Mouse (Mus musculus) bone marrow macrophage, adult 2 months (primary cell): Measurements from ENCODE around the gene Pmfbp1. TPM values are rescaled to one million over a fixed set of nuclear protein-coding genes. Genes with fewer than 3 reads are reported as not detected.

Source experiments
- H3K27ac ChIP-seq: 2 replicates; pipeline ENCODE4 v1.5.1; 2012; ENCODE audit warnings: low read depth, low read length; ENCODE audit not compliant: insufficient read depth
- H3K4me1 ChIP-seq: 2 replicates; pipeline ENCODE4 v1.6.1; 2012; ENCODE audit warnings: low read length; ENCODE audit not compliant: control insufficient read depth, insufficient read depth
- H3K4me3 ChIP-seq: 2 replicates; pipeline ENCODE4 v1.5.1; 2012; ENCODE audit warnings: mild to moderate bottlenecking, low read length, moderate library complexity; ENCODE audit not compliant: insufficient read depth
- CTCF ChIP-seq: IDR thresholded peaks from 2 replicates; pipeline ENCODE4 v1.5.1; 2012; ENCODE audit warnings: low read depth, mild to moderate bottlenecking, low read length, moderate library complexity
- POLR2A ChIP-seq: IDR thresholded peaks from 2 replicates; pipeline ENCODE4 v1.6.1; 2012; ENCODE audit warnings: mild to moderate bottlenecking, low read depth, low read length, borderline replicate concordance
- polyA plus RNA-seq: library from polyadenylated mRNA; stranded (reverse); fragments of >200 nt; gene quantifications from 2 replicates; pipeline ENCODE4 v1.2.4, GENCODE M21; 2012; ENCODE audit not compliant: missing spikeins, insufficient read depth, insufficient read length

Gene Pmfbp1
- polyA plus RNA-seq, 1 experiment, result not detected

- TF ChIP-seq POLR2A (no peak), CTCF (no peak)
- Histone ChIP-seq H3K27ac (no peak overlapping the region), H3K4me1 (peaks cover 17% of the 10 kb centered on the region), H3K4me3 (no peak overlapping the region)
Observed at GRCm38 (mm10) chr8:109586972-109587504, 93.2 kb downstream of the Pmfbp1 start.

GRCm38 (mm10) chr8:109590901-109591300 lies 97.1 kb downstream of the Pmfbp1 start:
- TF ChIP-seq CTCF, result no peak
- TF ChIP-seq POLR2A, result no peak
- Histone ChIP-seq H3K27ac (no peak overlapping the region), H3K4me1 (peaks cover 2% of the 10 kb centered on the region), H3K4me3 (no peak overlapping the region)

- Histone ChIP-seq H3K4me3 (no peak overlapping the region), H3K27ac (no peak overlapping the region), H3K4me1 (no peaks in the 10 kb centered on the region; the same call in 1 of the 2 replicates)
- TF ChIP-seq POLR2A (no peak), CTCF (no peak)
Observed at GRCm38 (mm10) chr8:109591367-109591766, 97.5 kb downstream of the Pmfbp1 start.

GRCm38 (mm10) chr8:109592164-109592563 lies 98.3 kb downstream of the Pmfbp1 start:
- H3K27ac ChIP-seq, result no peak overlapping the region
- no peak for TF ChIP-seq CTCF
- no peak for TF ChIP-seq POLR2A
- no peaks in the 10 kb centered on the region for H3K4me1 ChIP-seq
- H3K4me3 ChIP-seq, result no peak overlapping the region

Other genes with a start within 250 kb of the Pmfbp1 start
- 29.8 and 32.9 TPM in 2 replicates for gene Dhx38, start 71.8 kb downstream of the Pmfbp1 start, polyA plus RNA-seq
- gene Txnl4b, start 71.9 kb downstream of the Pmfbp1 start, polyA plus RNA-seq, result 12.7 and 16.7 TPM in 2 replicates
- 0.74 TPM in 1 of 2 replicates, not detected in the other for gene Hp, start 85.1 kb downstream of the Pmfbp1 start, polyA plus RNA-seq
- gene Dhodh, start 114.6 kb downstream of the Pmfbp1 start, polyA plus RNA-seq, result 7.4 and 9.4 TPM in 2 replicates
- gene Pkd1l3, start 120.5 kb downstream of the Pmfbp1 start, polyA plus RNA-seq, result not detected in 2 replicates
- 74.0 and 80.9 TPM in 2 replicates for gene Ist1, start 199.2 kb downstream of the Pmfbp1 start, polyA plus RNA-seq
- 7.7 and 11.6 TPM in 2 replicates for gene Zfp821, start 211.5 kb downstream of the Pmfbp1 start, polyA plus RNA-seq
- 21.0 and 21.2 TPM in 2 replicates for gene Atxn1l, start 243.7 kb downstream of the Pmfbp1 start, polyA plus RNA-seq